Mouse (Mus musculus) mesoderm, embryonic 11.5 days (tissue): ENCODE measurements around the gene Selenoo.

Experiments used
- DNase-seq: peaks from one replicate; pipeline ENCODE4 v3.0.0-alpha.2; 2012; ENCODE audit warnings: low read depth, low spot score

Selenoo gene

GRCm38 (mm10) chr15:89088607-89089247 is at the start of gene Selenoo:
Gene Selenoo (plus strand): TSS chr15:89089084.
- peak; percentile 92 for DNase-seq

GRCm38 (mm10) chr15:89044381-89044780 is 44.5 kb upstream of the Selenoo start:
- DNase-seq = no peak

GRCm38 (mm10) chr15:89046356-89046755 is 42.5 kb upstream of the Selenoo start:
- no peak for DNase-seq

- DNase-seq = no peak
These were observed 34.2 kb upstream of the Selenoo start for GRCm38 (mm10) chr15:89054666-89055065.

- DNase-seq = no peak
These were observed 30.1 kb upstream of the Selenoo start for GRCm38 (mm10) chr15:89058736-89059135.

- no peak for DNase-seq
These were observed 29.5 kb upstream of the Selenoo start, which contains the start of gene Panx2 for GRCm38 (mm10) chr15:89059161-89059931. Gene Panx2 (plus strand): TSS chr15:89059734.

- peak; percentile 44 for DNase-seq
These were observed 28.7 kb upstream of the Selenoo start for GRCm38 (mm10) chr15:89060032-89060681.

GRCm38 (mm10) chr15:89060811-89061460 is 27.9 kb upstream of the Selenoo start:
- DNase-seq = no peak

- DNase-seq = no peak
These were observed 26.9 kb upstream of the Selenoo start for GRCm38 (mm10) chr15:89061761-89062517.

- no peak for DNase-seq
These were observed 26.4 kb upstream of the Selenoo start for GRCm38 (mm10) chr15:89062518-89062910.

GRCm38 (mm10) chr15:89063001-89063400 is 25.9 kb upstream of the Selenoo start:
- DNase-seq = no peak

GRCm38 (mm10) chr15:89063536-89063935 is 25.3 kb upstream of the Selenoo start:
- no peak for DNase-seq

- DNase-seq = no peak
These were observed 24.0 kb upstream of the Selenoo start for GRCm38 (mm10) chr15:89064891-89065290.

- no peak for DNase-seq
These were observed 21.3 kb upstream of the Selenoo start for GRCm38 (mm10) chr15:89067609-89068008.

GRCm38 (mm10) chr15:89068226-89068625 is 20.7 kb upstream of the Selenoo start:
- no peak for DNase-seq

- no peak for DNase-seq
These were observed 19.5 kb upstream of the Selenoo start for GRCm38 (mm10) chr15:89069336-89069840.

GRCm38 (mm10) chr15:89070606-89071005 is 18.3 kb upstream of the Selenoo start:
- no peak for DNase-seq

GRCm38 (mm10) chr15:89073993-89074603 is 14.8 kb upstream of the Selenoo start:
- DNase-seq = no peak

- DNase-seq = no peak
These were observed 14.0 kb upstream of the Selenoo start, which contains the start of gene Trabd for GRCm38 (mm10) chr15:89074613-89075477. Gene Trabd (plus strand): TSS chr15:89075124.
